Mouse (Mus musculus): ENCODE measurements at regions not wholly inside any gene's neighbourhood (a gene's known extent, or its start where the extent isn't known, plus 50 kb on each side); places are given as distances from the start of the nearest gene placed in this dataset.

DNA sequence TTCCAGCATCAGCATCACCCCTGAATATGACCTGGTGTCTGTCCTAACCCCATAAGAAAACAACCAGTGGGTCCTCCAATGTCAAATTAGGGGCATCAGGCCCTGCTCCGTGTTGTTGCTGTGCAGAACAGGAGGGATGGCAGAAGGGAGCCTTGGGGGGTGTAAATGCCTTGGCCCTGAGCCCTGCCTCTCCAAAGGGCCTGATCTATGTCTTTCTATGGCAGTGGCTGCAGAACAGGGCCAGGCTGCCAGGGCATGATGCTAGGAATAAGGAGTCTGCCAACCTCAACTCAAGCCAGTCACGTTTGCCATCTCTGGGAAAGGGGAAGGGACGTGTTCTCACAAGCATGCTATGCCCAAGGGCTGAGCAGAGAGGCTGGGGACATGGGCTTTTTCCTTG, 172.9 kb downstream of the Kcna5 start:
- DNase-seq (ENCODE audit: low spot score in 2 of 2) = no peak

DNA sequence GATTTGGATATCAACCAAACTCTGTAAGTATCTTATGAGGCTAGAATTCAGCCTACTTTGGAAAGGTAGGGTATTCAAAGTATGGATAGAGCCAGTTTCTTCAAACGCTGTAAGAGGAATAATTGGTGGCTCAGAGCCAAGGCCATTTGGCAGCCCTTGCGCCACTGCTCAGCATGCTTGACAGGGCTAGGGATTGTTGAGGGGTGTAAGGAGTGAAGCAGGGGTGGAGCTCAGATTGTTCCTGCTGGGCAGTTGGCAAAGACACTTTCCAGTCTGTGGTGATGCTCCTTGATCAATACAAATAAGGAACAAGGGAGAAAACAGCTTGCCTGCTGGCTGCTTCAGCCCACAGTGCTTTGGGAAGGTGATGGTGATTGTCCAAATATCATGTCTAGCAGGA, 181.9 kb downstream of the Kcna5 start:
- DNase-seq (ENCODE audit: low spot score in 2 of 2) = no peak

DNA sequence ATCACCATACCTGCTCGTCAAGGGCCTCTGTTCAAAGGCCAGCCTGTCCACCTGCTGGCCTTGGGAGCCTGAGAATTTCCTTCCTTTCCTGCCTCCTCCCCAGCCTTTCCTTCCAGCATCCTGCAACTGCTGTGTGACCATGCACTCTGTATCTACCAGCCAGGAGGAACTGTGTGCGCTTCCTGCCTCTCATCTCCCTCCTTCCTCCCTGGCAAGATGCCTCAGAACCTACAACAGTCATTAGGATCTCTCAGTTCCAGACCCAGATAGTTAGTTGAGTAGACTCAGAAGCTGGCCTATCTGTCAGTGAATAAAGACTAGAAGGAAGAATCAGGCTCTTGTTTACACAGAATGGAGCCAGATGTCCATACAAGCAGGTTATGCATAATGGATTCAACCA, 183.8 kb upstream of the Ntf3 start:
- DNase-seq (ENCODE audit: low spot score in 2 of 2) = no peak

DNA sequence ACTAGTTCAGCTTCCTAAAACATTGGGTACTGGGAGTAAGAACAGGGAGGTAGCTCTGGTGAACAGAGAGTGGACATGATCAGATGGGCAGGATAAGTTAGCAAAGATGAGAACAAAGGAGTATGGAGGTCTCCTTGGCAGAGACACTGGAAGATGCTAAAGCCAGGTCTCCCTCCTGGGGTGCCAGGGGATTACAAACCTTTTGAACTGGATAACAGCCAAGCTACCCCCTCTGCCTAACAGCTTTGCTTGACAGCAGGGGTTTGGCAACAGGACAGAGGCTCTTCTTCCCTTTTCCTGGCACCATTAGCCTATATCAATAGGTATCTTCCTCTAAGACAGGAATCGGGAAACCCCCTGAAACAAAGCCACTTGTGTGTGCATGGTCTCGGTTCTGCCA, 183.2 kb upstream of the Ntf3 start:
- DNase-seq (ENCODE audit: low spot score in 2 of 2) = no peak

DNA sequence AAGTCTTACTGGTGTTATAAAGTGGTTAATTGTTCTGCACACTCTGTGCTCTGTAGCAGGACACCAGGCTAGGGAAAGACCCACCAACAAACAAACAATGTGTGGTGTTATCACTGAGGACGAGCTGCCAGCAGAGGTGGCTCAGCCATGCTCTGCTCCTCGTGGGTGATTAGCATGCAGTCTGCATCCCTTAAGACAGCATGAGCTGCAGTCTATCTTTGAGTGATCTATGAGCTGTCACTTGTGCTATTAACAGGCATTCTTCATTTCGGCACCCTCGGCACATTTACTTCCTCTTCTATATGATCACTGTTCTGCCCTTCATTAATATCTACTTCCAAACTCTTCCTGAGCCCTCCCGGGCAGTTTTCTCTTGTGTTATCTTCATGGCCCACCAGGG, 178.5 kb upstream of the Ntf3 start:
- no peak for DNase-seq (ENCODE audit: low spot score in 2 of 2)

DNA sequence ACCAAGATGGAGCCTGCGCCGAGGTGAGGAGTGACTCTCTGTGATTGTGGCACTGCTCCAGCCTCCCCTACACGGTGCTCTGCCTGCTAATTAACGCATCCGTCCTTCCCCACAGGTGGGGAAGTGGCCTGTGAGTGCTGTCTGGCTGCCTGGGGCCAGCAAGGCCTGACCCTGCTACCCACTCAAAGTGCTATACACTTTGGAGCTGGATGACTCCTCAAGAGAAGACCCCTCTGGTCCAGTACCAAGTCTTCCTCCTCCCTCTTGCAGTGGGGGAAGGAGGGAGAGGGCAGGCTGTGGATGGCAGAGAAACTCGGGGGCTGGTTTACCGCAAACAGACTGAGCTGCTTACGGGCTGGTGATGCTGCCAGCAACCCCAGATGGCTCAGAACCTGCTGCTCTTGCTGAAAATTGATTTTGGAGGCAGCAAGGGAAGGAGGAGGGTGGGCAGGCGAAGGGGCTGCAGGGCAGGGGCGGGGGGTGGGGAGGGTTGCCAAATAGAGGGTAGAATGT, 173.4 kb upstream of the Ntf3 start:
- no peak for DNase-seq (ENCODE audit: low spot score in 2 of 2)

DNA sequence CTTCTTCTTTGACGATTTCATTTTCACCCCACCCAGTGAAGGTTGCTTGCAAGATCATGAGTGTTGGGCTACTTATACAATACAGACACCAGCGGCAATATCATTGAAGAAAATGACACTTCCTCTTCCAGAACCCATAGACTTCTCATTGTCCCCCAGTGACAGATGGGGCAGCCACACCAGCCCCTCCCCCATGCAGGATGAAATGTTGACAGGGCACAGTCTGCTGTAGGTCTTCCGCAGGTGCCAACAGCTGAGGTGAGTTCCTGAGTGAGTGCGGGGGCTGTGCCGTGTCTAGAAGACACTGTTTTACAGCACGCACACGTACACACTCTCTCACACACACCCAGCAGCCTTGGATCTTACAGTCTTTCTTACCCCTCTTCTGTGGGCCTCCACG, 171.0 kb upstream of the Ntf3 start:
- DNase-seq (ENCODE audit: low spot score in 2 of 2) = no peak

DNA sequence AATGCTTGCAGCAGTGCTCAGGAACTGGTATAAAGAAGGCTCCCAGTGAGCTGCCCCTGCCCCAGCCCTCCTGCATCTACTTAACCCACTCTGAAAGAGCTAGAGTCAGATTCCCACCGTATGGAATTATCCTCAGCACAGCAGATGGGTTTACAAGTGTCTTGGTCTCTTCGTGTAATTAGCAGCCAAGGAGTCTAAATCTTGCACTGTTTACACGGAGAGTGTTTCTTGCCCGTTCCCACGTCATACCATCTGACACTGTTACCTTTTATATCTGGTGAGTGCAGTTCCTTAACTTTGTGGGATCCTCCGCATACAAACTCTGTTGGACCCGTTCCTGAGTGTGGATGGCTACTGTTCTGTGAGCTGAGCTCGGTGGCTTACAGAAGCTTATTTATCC, 167.5 kb upstream of the Ntf3 start:
- no peak for DNase-seq (ENCODE audit: low spot score in 2 of 2)

DNA sequence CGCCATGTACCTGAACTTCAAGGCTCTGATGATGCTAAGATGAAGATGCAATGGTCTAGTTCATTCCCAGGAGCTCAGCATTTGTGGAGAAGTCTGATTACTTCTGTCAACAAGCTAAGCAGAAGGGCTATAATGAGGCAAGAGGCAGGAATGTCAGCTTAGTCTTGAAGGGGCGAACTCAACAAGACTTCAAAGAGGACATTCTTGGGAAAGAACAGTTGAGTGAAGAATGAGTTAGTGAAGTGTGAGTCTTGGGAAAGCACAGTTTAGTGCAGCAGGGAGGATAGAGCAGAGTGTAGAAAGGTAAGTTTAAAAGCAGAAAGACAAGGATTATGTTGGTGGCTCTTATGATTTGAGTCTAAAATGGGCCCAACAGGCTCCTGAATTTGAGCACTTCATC, 160.5 kb upstream of the Ntf3 start:
- no peak for DNase-seq (ENCODE audit: low spot score in 2 of 2)

DNA sequence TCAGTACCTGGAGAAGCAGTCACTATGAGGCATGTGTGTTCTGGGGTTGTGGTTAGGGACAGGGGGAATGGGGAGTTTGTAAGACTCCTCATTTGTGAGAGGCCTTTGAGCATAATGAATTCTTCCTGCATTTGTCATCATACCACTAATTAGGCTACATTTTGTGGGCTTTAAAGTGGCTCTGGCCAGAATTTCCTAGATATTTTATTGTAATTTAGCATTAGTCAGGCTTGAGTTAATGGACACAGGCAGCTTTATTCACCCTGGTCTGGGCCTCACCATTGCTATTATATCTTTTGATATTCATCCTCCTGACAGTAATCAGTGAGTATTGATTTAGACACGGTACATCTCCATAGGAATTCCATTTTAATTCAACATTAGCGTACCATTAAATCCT, 151.8 kb upstream of the Ntf3 start:
- no peak for DNase-seq (ENCODE audit: low spot score in 2 of 2)

DNA sequence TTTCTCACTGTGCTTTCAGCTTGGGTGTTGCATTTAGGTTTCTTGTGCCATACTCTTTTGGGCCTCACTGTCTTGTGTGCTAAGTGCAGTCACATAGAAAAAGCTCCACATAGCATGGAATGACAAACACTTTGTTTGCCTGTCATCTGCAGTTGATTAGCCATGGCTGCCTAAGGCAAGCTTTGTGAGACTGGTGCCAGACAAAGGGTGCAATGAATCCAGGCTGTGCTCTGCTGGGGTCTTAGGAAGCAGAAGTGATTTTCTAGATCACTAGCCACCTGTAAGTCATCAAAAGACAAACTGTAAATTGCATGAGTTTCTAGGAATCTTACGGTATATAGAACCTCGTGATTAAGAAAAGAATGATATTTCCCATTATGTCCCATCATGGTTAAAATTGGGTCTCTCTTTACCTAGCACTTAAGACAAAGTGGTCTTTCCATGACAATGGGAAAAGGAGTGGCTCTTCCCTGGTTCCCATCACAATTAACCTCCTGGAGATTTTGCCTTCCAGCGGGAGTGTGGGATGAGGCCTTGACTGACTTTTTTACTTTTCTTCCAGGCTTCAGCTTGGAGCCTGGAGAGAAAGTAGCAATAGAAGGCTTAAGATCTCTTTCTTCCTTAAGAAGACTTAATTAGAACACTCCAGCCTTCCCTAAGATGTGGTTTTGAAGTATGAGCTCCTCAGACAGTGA, 144.2 kb upstream of the Ntf3 start:
- no peak for DNase-seq (ENCODE audit: low spot score in 2 of 2)

DNA sequence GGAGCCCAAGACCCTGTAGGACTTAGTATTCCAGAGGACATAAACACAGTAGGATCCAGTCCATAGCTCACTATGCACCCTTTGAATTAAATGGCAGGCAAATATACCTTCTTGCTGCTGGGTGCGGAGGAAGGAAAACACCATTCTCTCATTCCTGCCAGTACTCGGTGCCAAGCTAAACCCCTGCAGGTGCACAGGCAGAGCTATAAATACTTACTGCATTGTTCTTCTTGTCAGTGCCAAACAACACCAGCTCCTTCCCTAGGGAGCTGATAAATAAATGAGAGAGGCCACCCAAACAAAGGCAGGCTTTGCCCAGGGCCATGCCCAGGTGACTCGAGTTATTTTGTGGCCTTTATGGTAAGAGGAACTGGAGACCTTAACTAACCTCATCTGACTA, 136.4 kb upstream of the Ntf3 start:
- DNase-seq (ENCODE audit: low spot score in 2 of 2) = no peak

DNA sequence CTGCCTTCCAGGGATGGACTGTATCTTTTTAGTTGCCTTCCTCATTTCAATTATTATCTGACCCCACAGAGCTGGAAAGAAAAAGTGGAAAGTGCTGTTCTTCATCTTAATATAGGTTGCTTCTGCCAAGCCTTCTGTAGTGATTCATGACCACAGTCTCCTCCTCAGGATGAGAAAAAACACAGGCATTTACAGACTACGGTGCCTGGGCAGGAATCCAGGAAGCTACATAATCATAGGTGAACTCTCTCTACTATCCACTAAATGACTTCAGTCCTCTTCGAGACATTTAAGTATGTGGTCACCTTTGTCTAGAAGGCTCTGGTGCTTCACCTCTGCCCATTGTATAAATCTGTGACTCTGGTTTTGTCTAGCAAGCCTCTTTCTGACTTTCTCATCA, 124.9 kb upstream of the Ntf3 start:
- DNase-seq (ENCODE audit: low spot score in 2 of 2) = no peak

DNA sequence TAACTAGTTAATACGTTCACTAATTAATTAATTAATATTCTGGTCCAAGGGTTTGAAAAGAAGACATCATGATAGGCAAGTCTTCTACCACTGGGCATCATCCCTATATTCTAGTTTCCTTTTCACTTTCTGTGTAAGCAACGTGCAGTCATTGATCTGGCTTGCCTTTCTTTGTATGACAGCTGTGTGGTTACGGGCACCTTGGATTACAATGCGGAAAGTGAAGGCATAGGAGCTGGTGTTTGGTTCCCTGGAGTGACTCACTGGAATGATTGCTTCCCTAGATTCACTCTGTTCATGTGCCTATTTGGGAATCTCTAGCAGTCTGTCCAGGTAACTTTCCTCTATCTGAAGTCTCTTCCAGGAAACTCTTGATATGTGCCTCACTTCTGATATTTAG, 120.5 kb upstream of the Ntf3 start:
- no peak for DNase-seq (ENCODE audit: low spot score in 2 of 2)

DNA sequence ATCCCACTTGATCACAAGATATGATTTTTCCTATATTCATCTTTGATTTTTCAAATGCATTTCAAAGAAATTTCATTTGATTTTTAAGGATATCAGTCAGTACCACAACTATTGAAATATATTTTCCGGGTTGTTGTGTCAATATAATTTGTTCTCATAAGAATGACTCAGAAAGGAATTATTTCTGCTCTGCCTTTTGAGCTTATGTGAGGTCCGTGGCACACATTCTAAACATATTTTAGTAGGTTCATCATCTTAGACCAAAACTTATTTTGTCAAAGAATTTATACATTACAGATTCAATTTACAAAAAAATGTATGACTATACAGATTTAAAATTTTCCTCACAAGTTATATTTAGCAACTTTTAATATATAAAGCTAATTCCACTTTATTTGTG, 119.5 kb upstream of the Ntf3 start:
- DNase-seq (ENCODE audit: low spot score in 2 of 2) = no peak

DNA sequence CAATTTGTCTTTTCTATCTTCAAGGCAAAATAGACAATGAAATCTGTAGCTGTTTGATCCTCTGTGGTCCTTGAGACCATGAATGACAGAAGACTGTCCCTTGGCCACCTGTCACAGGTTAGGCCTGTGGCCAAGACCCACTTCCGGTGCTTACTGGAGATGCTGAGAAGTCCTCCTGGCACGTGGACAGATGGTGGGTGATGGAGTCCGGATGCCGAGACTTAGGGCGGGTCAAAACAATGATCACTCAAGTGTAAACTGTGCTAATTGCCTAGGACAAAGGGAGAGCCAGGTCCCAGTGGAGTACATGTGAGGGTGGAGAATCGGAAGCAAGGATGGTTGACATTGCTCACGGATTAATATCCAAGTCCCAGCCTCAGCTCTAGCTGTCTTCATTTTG, 117.7 kb upstream of the Ntf3 start:
- DNase-seq (ENCODE audit: low spot score in 2 of 2) = no peak

DNA sequence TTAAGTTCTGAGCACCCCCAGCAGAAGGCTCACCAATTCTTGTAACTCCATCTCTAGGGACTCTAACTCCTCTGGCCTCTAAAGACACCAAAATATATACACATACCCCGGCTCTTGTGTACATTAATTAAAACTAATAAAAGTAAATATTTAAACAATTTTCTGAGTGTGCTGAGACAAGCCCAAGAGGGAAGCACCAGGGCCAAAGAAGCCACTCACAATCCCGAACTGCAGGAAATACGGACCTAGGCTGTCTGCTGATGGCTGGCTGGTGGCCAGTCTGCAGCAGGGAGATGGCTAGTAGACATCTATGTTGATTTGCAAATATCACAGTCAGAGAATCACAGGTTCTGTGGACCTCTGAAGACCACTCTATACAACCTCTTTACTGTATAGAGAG, 113.6 kb upstream of the Ntf3 start:
- no peak for DNase-seq (ENCODE audit: low spot score in 2 of 2)

DNA sequence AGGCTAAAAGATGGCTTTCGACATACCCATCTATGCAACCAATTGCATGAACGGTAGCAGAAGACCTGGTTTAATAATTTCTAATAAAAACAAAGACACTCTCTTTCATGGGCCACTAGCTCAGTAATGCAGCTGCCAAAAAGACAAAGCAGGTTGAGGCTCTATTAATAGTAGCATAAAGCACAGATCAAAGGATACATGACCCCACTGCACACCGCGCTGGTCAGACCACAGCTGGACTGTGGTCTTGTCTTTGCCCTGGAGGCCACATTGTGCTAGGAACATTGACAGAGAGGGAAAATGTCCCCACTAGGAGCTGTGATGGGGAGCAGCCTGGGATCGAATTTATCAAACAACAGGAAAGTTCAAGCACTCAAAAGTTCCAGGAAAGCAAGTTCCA, 79.3 kb upstream of the Ntf3 start:
- DNase-seq (ENCODE audit: low spot score in 2 of 2) = no peak

DNA sequence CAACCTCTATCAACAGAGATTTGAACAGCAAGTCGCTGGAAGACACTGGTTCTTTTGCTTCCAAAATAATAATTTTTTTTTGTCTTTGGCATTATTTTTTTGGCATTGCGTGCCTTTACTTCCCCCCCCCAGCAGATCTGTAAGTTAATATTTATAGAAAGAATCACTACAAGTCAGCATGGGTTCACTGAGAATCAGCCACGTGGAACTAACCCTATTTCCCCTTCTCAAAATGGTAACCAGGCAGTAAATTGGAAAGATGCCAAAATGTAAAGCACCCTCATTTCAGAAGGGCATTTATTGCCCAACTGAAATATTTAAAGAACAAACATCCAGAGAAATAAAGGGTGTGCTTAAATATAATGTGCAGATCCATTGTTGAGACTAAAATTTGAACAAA, 78.7 kb upstream of the Ntf3 start:
- DNase-seq (ENCODE audit: low spot score in 2 of 2) = no peak

DNA sequence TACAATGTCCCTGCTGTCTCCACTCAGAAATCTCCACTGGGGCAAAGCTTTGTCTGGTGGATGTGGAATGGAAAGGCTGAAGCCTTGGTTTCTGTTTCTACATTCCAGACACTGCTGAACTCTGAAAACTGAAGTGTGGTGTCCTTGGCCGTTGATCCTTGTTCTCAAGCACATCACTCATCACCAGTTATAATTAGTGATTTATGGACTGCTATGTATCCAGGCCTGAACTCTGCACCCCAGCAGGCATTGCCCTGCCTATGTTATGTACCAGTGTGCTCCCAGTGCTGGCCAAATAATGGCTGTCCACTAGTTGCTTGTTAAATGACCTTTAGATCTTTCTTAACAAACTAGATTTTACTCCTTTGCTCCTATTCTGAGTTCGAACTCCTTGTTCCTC, 75.6 kb upstream of the Ntf3 start:
- no peak for DNase-seq (ENCODE audit: low spot score in 2 of 2)

DNA sequence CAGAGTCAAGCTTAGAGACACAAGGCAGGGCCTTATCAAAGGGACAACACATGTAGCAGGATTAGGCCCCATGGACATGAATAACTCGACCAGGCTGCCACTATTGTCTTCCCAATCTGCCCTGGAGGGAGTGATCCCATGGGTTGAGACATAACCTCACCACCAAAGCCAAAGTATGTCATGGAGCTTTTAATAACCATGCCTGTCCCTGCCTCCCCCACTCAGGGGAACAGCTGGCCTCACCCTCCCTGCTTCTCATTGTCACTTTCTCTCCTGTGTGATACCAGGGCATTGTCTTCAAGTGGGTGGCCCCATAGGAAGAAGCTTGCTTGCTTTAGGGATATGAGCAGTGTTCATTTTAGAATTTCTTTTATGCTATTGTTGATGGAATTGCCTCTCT, 73.5 kb upstream of the Ntf3 start:
- DNase-seq (ENCODE audit: low spot score in 2 of 2) = no peak
